In the genomic region with DNA sequence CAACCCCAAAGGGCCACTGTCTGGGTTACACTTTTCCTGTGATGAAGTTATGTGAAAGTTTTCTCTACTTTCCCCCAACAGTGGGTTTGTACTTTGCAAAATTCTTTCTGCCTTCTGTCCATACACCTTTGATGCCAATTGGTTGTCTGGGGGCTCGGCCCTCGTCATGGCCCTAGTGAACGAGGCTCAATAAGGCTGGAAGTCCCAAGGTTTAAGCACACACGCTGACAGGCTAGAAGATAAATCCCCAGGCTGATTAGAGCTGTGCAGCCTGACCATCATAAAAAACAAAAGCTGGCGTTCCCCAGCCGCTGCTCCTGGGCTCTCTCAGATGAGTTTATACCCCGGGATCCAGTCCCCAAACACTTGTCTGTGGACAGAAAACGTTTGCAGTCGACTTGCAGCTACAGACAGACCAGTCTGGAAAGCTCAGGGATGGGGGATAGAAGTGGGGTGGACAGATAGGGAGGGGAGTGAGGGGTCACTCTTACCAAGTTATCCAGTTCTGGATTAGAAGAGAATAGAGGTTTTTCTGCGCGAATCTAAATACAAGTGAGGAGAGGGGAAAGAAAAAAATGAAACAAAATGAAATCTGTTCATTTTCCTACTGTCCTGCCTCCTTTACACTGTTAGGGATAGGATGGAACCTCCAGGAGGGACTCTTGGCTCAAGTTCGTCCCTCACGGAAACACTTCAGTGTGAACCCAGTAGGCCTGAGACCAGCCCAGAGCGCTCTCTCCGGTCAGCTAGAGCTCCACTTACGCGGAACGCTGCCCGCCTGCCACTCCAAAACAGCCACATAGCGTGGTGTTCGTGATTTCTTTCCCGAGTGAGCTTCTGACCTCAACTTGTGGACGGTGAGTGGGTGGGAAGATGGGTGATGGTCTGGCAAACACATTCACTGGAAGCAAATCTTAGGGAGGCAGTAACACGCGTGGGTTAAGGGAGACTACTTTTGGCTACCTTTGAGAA, we compare ENCODE assay signal across 8 mouse cellular contexts. TPM values are rescaled to one million over a fixed set of nuclear protein-coding genes. Genes with fewer than 3 reads are reported as not detected.
DNase-seq lines count a peak whose midpoint lies in the region; ATAC-seq lines count a peak whose summit lies in the region.

No protein-coding gene starts in this region.

- H3K27me3 ChIP-seq in heart, embryonic 12.5 days (replicated peaks) = no peaks in the 10 kb centered on the region
- peaks cover 16% of the 10 kb centered on the region for H3K27me3 ChIP-seq in limb, embryonic 11.5 days (ENCODE audit: control insufficient read depth, insufficient read depth, low read length)
- no peaks in the 10 kb centered on the region for H3K27me3 ChIP-seq in neural tube, embryonic 11.5 days (ENCODE audit: control insufficient read depth, insufficient read depth, low read length)

- H3K4me3 ChIP-seq in heart, embryonic 12.5 days = peak overlapping the region; percentile 68
- peak overlapping the region; percentile 62 for H3K4me3 ChIP-seq in limb, embryonic 11.5 days (ENCODE audit: low read depth, low read length)
- peak overlapping the region; percentile 89 for H3K4me3 ChIP-seq in neural tube, embryonic 11.5 days (ENCODE audit: low read depth, low read length)

- peak overlapping the region; percentile 100 for H3K4me2 ChIP-seq in heart, embryonic 12.5 days
- H3K4me2 ChIP-seq in limb, embryonic 11.5 days (ENCODE audit: low read depth, severe bottlenecking) = peak overlapping the region; percentile 55
- peak overlapping the region; percentile 92 for H3K4me2 ChIP-seq in neural tube, embryonic 11.5 days (ENCODE audit: low read depth)

- H3K36me3 ChIP-seq in heart, embryonic 12.5 days = peaks cover 47% of the 10 kb centered on the region
- no peaks in the 10 kb centered on the region for H3K36me3 ChIP-seq in limb, embryonic 11.5 days (ENCODE audit: control insufficient read depth, insufficient read depth, low read length)
- H3K36me3 ChIP-seq in neural tube, embryonic 11.5 days (ENCODE audit: control insufficient read depth, insufficient read depth, low read length) = no peaks in the 10 kb centered on the region; the same call in none of the 2 replicates

- peak overlapping the region; percentile 100 for H3K9ac ChIP-seq in heart, embryonic 12.5 days
- H3K9ac ChIP-seq in limb, embryonic 11.5 days (ENCODE audit: low read length) = peak overlapping the region; percentile 85
- H3K9ac ChIP-seq in neural tube, embryonic 11.5 days (ENCODE audit: low read length) = peak overlapping the region; percentile 99

- 5% methylated on average over 25 of the region's 25 CpGs for WGBS in heart, embryonic 12.5 days
- WGBS in limb, embryonic 11.5 days = 5% methylated on average over 25 of the region's 25 CpGs
- WGBS in neural tube, embryonic 11.5 days = 4% methylated on average over 25 of the region's 25 CpGs

- no peaks in the 10 kb centered on the region for H3K9me3 ChIP-seq in heart, embryonic 12.5 days (replicated peaks)
- no peaks in the 10 kb centered on the region for H3K9me3 ChIP-seq in limb, embryonic 11.5 days (ENCODE audit: control insufficient read depth, low read length)
- no peaks in the 10 kb centered on the region for H3K9me3 ChIP-seq in neural tube, embryonic 11.5 days (ENCODE audit: control insufficient read depth, low read length)

- peak; percentile 57 to 73 for DNase-seq in cerebellum, adult 18-20 months
- DNase-seq in cerebellum, adult 11 months = no peak
- peak; percentile 63 for DNase-seq in cerebellum, adult 9-11 months
- DNase-seq in limb, embryonic 11.5 days (ENCODE audit: low spot score) = peak; percentile 65
- DNase-seq in neural tube, embryonic 11.5 days (ENCODE audit: low spot score) = peak; percentile 71
- no peak for DNase-seq in B cell, adult 2 months
- no peak for DNase-seq in thymus, postnatal 36 days

- H3K4me1 ChIP-seq in heart, embryonic 12.5 days (replicated peaks) = peaks cover 43% of the 10 kb centered on the region
- H3K4me1 ChIP-seq in limb, embryonic 11.5 days (ENCODE audit: control insufficient read depth, insufficient read depth, low read length) = peaks cover 7% of the 10 kb centered on the region; the same call in 1 of the 2 replicates
- H3K4me1 ChIP-seq in neural tube, embryonic 11.5 days (ENCODE audit: control insufficient read depth, insufficient read depth, low read length) = peaks cover 40% of the 10 kb centered on the region

- peak; percentile 33; the same call in 1 of the 2 replicates for ATAC-seq in heart, embryonic 12.5 days (ENCODE audit: insufficient number of reproducible peaks, low FRiP score)
- ATAC-seq in limb, embryonic 11.5 days (ENCODE audit: insufficient number of reproducible peaks, low FRiP score, low TSS enrichment, low read depth) = no peak
- peak; percentile 40 for ATAC-seq in neural tube, embryonic 11.5 days (ENCODE audit: insufficient read depth, low FRiP score, low TSS enrichment)

- peak overlapping the region; percentile 93 for H3K27ac ChIP-seq in heart, embryonic 12.5 days (ENCODE audit: poor library complexity, severe bottlenecking)
- no peak overlapping the region; the same call in 1 of the 2 replicates for H3K27ac ChIP-seq in limb, embryonic 11.5 days (replicated peaks; ENCODE audit: low read depth, low read length)
- H3K27ac ChIP-seq in neural tube, embryonic 11.5 days (ENCODE audit: low read depth, low read length) = peak overlapping the region; percentile 98

RNA-seq across cellular contexts. Expression of a gene that starts 5.4 kb away (rescaled TPM):
- polyA plus RNA-seq in heart, embryonic 12.5 days (2016; fragmentation: Nextera tagmentation; extraction: Ambion mirVana) = 75.9 and 81.4 TPM in 2 replicates
- 69.8 and 85.0 TPM in 2 replicates for polyA plus RNA-seq in limb, embryonic 11.5 days (2014; fragmentation: Nextera tagmentation; extraction: Ambion mirVana)
- 183 and 189 TPM in 2 replicates for polyA plus RNA-seq in neural tube, embryonic 11.5 days (2014; fragmentation: Nextera tagmentation; extraction: Ambion mirVana)

Comparison
In these comparisons a context has a peak if more than half of its experiments do, and no peak if none do; other contexts are left out.
1. DNase-seq: peak in cerebellum, adult 18-20 months (2 of 2), cerebellum, adult 9-11 months (single experiment), limb, embryonic 11.5 days (single experiment) and neural tube, embryonic 11.5 days (single experiment); none in cerebellum, adult 11 months (single experiment), B cell, adult 2 months (0 of 2) and thymus, postnatal 36 days (0 of 2).
2. Peak in every context shown above with its lines, with median percentiles within 50 percentile points of each other: H3K4me2 ChIP-seq, H3K4me3 ChIP-seq and H3K9ac ChIP-seq.